Mouse (Mus musculus) layer of hippocampus, adult 9-11 months (tissue): Measurements from ENCODE around the gene Pigr.

Experiments
- DNase-seq: peaks from one replicate; pipeline ENCODE4 v3.0.0; 2022

Gene Pigr

DNA sequence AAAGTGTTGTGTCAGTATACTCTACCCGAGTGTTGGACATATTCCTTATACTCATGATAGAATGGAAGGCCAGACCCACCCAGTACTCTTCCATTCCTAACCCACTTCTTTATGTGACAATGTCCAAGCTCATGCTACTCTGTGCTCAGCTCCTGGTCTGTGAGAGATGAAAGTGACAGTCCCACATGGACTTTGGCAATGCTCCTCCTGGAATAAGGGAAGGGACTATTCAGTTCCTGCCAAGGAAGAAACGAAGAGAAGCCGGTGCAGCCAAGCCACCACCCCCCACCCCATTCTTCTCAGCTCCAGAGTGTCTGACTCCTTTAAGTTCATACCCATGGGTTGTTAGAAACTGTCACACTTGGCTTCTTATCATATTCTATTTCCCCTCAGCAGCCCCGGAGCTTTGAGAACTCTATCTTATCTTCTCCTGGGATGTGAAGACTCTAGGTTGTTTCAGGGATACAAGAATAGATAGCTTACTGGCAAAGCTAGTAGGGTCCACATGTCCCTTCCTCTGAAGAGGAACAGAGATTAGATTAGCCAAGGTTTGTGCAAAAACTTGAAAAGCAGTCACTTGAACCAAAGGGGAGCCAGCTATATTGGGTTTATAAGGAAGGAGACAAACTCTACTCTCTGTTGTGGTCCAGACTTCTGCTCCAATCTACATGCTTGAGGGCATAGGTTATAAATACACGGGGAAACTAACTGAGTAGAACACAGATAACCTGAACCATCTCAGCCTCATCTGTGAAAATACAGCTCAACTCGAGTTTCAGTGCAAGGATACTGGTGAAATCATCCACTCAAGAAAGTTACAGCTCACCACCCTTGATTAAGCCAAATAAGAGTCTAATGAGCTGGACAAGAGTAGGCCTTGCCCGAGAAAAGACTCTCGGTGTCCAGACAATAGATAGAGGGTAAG, 3.7 kb downstream of the Pigr start:
- no peak for DNase-seq

GRCm38 (mm10) chr1:130832230-130833149, 6.0 kb downstream of the Pigr start:
- no peak for DNase-seq

DNA sequence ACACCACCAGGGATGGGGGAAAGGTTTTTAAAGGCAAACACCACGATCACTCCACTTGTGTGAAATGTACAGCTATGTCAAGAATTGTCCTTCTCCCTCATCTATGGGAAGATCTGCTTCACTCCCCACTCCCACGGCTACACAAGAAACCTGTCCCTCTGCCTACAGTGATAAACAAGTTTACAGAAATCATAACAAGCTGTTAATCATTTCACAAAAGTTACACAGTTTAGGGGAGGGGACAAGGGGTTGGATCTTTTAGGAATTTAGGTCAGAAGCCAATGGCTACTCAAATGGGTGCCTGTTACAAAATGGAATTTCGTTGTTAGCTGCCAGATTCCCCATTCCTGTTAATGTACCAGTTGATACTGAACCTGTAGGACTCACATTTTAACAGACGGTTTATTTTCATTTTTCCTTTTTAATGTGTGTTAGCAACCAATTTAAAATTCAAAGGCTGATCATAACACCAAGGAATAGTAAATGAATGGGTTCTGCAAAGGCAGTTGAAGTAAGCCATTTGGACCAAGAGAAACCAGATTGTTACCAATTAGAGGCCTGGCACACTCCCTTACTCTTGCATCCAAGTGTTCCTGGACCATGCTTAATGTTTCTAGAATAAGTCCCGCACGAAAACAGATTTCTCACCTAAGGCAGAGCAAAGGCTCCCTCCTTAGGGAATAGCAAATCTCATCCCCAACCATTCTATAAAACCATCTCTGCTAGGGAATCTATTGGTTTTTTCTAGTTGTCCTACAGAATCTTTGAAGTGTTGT, 8.9 kb downstream of the Pigr start:
- DNase-seq = peak; percentile 63

- DNase-seq = no peak
These were observed 11.8 kb downstream of the Pigr start for GRCm38 (mm10) chr1:130838288-130838687.

DNA sequence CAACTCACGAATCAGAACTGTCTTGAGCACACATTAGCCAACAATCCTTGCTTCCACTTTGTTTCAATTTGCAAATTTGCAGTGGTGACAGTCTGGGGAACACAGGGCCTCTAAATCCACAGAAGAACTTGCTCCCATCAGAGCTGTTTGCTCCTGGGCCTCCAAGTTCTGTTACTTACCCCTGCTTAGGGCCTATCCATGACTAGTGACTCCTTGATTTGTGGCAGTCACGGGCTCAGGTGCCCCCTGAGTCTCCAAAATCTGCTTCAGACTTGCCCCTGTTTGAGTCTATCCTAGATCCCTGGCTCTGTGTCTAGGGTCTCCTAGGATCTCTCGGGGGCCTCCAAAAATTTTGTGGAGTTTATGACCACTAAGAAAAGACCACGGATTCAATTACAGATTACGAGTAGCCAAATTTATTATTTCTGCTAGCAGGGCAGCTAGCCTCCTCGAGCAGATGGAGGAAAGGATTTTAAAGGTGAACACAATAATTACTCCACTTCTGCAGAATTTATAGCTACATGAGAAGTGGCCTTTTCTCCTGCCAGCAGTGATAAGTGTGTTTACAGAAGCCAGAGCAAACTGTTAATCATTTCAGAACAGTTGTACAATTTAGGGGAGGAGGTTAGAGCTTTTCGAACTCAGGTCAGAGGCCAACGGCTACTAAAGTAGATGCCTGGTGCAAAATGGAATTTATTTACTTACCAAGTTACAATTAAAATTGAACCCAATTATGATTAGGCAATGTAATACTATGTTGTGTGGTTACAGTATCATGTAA, 14.3 kb downstream of the Pigr start:
- no peak for DNase-seq

GRCm38 (mm10) chr1:130841621-130842020, 15.1 kb downstream of the Pigr start:
- DNase-seq = no peak

DNA sequence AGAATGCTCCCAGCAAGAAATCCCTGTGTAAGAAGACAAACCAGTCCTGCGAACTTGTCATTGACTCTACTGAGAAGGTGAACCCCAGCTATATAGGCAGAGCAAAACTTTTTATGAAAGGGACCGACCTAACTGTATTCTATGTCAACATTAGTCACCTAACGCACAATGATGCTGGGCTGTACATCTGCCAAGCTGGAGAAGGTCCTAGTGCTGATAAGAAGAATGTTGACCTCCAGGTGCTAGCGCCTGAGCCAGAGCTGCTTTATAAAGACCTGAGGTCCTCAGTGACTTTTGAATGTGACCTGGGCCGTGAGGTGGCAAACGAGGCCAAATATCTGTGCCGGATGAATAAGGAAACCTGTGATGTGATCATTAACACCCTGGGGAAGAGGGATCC, 18.0 kb downstream of the Pigr start:
- no peak for DNase-seq

DNA sequence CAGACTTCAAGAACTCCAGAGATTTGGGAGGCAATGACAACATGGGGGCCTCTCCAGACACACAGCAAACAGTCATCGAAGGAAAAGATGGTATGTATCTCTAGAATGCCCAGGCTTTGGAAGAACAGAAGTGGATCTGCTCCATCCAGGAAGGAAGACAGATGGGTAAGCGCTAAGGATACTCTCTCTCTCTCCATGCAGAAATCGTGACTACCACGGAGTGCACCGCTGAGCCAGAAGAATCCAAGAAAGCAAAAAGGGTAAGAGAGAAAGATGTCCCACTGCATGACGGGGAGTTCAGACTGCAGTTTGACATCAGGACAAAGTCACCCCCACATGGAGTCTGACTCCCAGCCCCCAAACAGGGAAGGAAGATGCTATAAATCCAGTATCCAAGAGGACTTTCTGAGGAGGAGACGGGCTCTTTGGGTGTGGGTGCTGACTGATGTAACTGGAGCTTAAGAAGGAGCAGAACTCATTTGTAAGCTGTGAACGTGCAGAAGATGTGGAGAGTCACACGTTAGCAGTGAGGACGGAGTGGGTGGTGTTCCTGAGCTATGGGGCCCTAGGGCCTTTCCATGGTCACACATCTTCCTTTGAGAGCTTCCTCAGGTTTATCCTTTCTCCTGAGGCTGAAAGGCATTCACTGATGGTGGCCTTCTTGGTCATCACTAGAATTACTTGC, 23.2 kb downstream of the Pigr start:
- peak; percentile 5 for DNase-seq

DNA sequence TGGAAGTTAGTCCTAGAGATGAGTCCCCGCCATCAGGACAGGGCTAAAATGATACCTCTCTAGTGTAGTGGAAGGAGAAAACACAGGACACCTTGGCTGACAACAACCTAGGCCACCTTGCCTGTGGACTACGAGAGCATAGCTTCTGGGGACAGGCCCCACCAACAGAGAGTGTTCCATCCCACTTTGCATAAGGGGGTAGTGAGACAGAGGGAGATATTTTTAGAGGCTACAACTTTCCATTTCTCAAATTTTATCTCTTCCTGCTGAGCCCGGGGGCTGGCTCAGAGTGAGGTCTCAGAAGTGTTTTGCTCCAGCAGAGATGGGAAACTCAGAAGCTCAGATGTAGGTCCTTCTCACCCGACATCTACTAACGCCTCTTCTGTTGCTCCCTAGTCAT, 23.9 kb downstream of the Pigr start:
- no peak for DNase-seq

DNA sequence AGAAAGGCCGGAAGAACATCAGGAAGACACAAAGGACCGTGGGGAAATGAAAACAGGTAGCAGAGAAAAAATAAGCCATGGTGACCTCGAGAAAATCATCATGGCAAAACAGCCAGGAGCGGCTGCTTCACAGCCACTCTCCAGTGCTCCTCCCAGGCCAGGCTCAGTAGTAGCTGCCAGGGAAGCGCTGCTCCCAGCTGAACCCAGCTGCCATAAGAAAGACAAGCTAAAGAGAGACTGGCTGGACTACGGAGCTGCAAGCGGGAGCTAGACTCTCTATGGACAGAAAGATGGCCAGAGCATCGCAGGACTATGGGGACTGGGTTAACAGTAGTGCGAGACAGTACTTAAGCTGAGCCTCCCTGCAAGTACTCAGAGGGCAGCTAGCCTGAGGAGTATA, 28.3 kb downstream of the Pigr start:
- DNase-seq = no peak

GRCm38 (mm10) chr1:130855723-130856122, 29.2 kb downstream of the Pigr start:
- DNase-seq = no peak

DNA sequence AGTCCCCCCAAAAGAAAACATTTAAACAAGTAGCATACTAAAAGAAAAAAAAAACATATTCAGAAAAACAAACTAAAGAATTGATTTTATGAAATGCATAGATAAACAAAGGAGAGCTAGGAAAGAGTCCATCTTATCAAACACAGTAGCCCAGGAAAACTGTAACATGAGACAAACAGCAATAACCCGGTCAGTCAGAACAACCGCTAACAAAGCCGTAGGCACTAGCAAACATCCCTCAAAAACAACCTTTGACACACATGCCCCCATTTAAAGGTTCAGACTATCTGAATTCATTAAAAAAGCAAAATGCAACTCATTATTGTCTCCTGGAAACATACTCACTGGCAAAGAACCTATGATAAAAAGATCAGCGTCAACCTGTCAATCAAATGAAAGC, 31.0 kb downstream of the Pigr start:
- no peak for DNase-seq

GRCm38 (mm10) chr1:130864238-130864637, 37.8 kb downstream of the Pigr start:
- DNase-seq = peak; percentile 22

GRCm38 (mm10) chr1:130864741-130865140, 38.3 kb downstream of the Pigr start:
- no peak for DNase-seq

GRCm38 (mm10) chr1:130865541-130866221, 39.2 kb downstream of the Pigr start, which contains the start of gene Fcmr:
Gene Fcmr, plus strand, starts transcription at chr1:130865669.
- no peak for DNase-seq

- DNase-seq = no peak
These were observed 46.4 kb downstream of the Pigr start for GRCm38 (mm10) chr1:130872912-130873311.

DNA sequence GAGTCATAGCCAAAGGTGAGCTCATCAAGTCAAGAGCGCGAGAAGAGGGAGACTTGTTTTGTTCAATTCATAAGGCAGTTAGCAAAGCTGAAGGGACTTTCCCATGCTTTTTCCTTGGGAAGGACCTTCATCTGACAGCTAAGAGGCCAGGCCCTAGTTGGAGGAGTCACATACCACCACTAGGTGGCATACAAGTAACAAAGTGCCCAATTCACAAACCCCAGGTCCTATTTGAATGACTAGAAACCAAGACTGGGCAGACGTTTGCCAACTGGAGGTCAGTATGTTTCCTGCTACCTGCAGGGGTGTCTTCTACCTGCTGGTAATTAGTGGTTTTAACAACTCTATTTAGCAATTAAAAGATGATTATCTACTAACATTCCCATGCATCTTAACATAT, 48.7 kb downstream of the Pigr start:
- DNase-seq = peak; percentile 48

DNA sequence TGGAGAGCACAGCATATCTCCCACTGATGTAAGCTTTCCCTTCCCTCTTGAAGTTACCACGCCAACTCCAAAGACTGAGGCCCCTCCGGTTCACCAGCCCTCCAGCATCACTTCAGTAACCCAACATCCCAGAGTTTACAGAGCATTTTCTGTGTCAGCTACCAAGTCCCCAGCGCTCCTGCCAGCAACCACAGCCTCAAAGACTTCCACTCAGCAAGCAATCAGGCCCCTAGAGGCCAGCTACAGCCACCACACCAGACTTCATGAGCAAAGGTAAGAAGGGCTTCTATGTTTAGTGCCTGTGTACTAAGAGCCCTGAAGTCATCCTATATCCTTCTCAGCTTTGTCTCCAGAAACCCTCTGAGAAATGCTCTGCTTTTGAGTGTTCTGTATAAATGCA, 49.4 kb downstream of the Pigr start:
- DNase-seq = no peak

GRCm38 (mm10) chr1:130876931-130877509, 50.5 kb downstream of the Pigr start:
- peak; percentile 58 for DNase-seq

- no peak for DNase-seq
These were observed 51.6 kb downstream of the Pigr start for GRCm38 (mm10) chr1:130877889-130878614.
